Comparison of ENCODE assay signal across 21 mouse cellular contexts in genomic region chr19:55809539-55809938, GRCm38 (mm10).
DNase-seq lines count a peak whose midpoint lies in the region; ATAC-seq lines count a peak whose summit lies in the region.
"Had no signal": no experiment of that assay in that cellular context is flagged by ENCODE, and none has a peak within 500 bp of the region (broad histone marks: within the 10 kb centered on the region; RNA-seq: fewer than 3 reads in every experiment).

No protein-coding gene starts in this region.

- 82% methylated on average over 4 of the region's 4 CpGs for WGBS in limb, embryonic 10.5 days
- 46% methylated on average over 4 of the region's 4 CpGs for WGBS in limb, embryonic 11.5 days
- 39% methylated on average over 4 of the region's 4 CpGs for WGBS in limb, embryonic 12.5 days

- peaks cover 95% of the 10 kb centered on the region for H3K4me1 ChIP-seq in limb, embryonic 10.5 days
- H3K4me1 ChIP-seq in limb, embryonic 11.5 days (ENCODE audit: control insufficient read depth, insufficient read depth, low read length): peaks cover 60% of the 10 kb centered on the region
- peaks cover 93% of the 10 kb centered on the region for H3K4me1 ChIP-seq in limb, embryonic 12.5 days (replicated peaks)

- no peaks in the 10 kb centered on the region for H3K27me3 ChIP-seq in limb, embryonic 10.5 days (ENCODE audit: low read depth, poor library complexity, severe bottlenecking)
- no peaks in the 10 kb centered on the region for H3K27me3 ChIP-seq in limb, embryonic 11.5 days (ENCODE audit: control insufficient read depth, insufficient read depth, low read length)
- H3K27me3 ChIP-seq in limb, embryonic 12.5 days: peaks cover 12% of the 10 kb centered on the region; the same call in 1 of the 2 replicates
- H3K27me3 ChIP-seq: Patski had no signal

- DNase-seq in forelimb bud, embryonic 11.5 days (ENCODE audit: low read depth, low spot score): peak; percentile 62
- no peak for DNase-seq in limb, embryonic 10.5 days (ENCODE audit: low spot score)
- DNase-seq in limb, embryonic 11.5 days (ENCODE audit: low spot score): peak; percentile 51
- DNase-seq in gastrocnemius, adult 8-10 months (ENCODE audit: low spot score in 2 of 2): no peak
- no peak for DNase-seq in embryo, embryonic 10 days (ENCODE audit: low spot score)
- DNase-seq in cerebellum, adult 9-10 months: no peak
- DNase-seq in heart, adult 8-10 months (ENCODE audit: low spot score): no peak
- DNase-seq: adrenal gland, adult 2 months; adrenal gland, adult 8-10 months; adrenal gland, postnatal 10 days; adrenal gland, postnatal 14 days; adrenal gland, postnatal 25 days; adrenal gland, postnatal 36 days; B cell, adult 2 months; cerebellum, adult 11 months; cerebellum, adult 11-12 months had no signal

- H3K9ac ChIP-seq in limb, embryonic 11.5 days (ENCODE audit: low read length): no peak overlapping the region
- H3K9ac ChIP-seq in limb, embryonic 12.5 days (replicated peaks): no peak overlapping the region

- H3K4me2 ChIP-seq in limb, embryonic 11.5 days (ENCODE audit: low read depth, severe bottlenecking): no peak overlapping the region
- no peak overlapping the region for H3K4me2 ChIP-seq in limb, embryonic 12.5 days

- H3K27ac ChIP-seq in limb, embryonic 10.5 days: peak overlapping the region; percentile 26; the same call in 1 of the 2 replicates
- no peak overlapping the region; the same call in 1 of the 2 replicates for H3K27ac ChIP-seq in limb, embryonic 11.5 days (replicated peaks; ENCODE audit: low read depth, low read length)
- H3K27ac ChIP-seq in limb, embryonic 12.5 days: peak overlapping the region; percentile 64; the same call in 1 of the 2 replicates

- H3K36me3 ChIP-seq in limb, embryonic 10.5 days: peaks cover 17% of the 10 kb centered on the region
- H3K36me3 ChIP-seq in limb, embryonic 11.5 days (ENCODE audit: control insufficient read depth, insufficient read depth, low read length): no peaks in the 10 kb centered on the region; the same call in 1 of the 2 replicates
- peaks cover 10% of the 10 kb centered on the region for H3K36me3 ChIP-seq in limb, embryonic 12.5 days
- H3K36me3 ChIP-seq: G1E had no signal

- H3K4me3 ChIP-seq in limb, embryonic 10.5 days: no peak overlapping the region
- H3K4me3 ChIP-seq in limb, embryonic 11.5 days (ENCODE audit: low read depth, low read length): no peak overlapping the region
- no peak overlapping the region for H3K4me3 ChIP-seq in limb, embryonic 12.5 days (replicated peaks)

- no peaks in the 10 kb centered on the region for H3K9me3 ChIP-seq in limb, embryonic 10.5 days (replicated peaks)
- no peaks in the 10 kb centered on the region for H3K9me3 ChIP-seq in limb, embryonic 11.5 days (ENCODE audit: control insufficient read depth, low read length)
- H3K9me3 ChIP-seq in limb, embryonic 12.5 days: no peaks in the 10 kb centered on the region

- peak; percentile 27; the same call in 1 of the 2 replicates for ATAC-seq in limb, embryonic 11.5 days (ENCODE audit: insufficient number of reproducible peaks, low FRiP score, low TSS enrichment, low read depth)
- ATAC-seq in limb, embryonic 12.5 days (ENCODE audit: insufficient number of reproducible peaks, insufficient read depth, low FRiP score, low TSS enrichment, low read depth): peak; percentile 9; the same call in 1 of the 2 replicates
- ATAC-seq: activated CD4-positive, CD25-positive, alpha-beta regulatory T cell, adult 4 months; CD4-positive, CD25-positive, alpha-beta regulatory T cell, adult 4 months; Patski had no signal

Comparison
In these comparisons a context has a peak if more than half of its experiments do, and no peak if none do; other contexts are left out.
1. DNase-seq: peak in forelimb bud, embryonic 11.5 days (single experiment) and limb, embryonic 11.5 days (single experiment); none in limb, embryonic 10.5 days (single experiment), gastrocnemius, adult 8-10 months (0 of 2), embryo, embryonic 10 days (single experiment), cerebellum, adult 9-10 months (single experiment) and heart, adult 8-10 months (single experiment).